Mouse (Mus musculus) thymus, adult 18-20 months (tissue): ENCODE data around the gene Maml3.

ENCODE experiments used
- DNase-seq, 2 experiments: peaks; one replicate each; pipeline ENCODE4 v3.0.0; 2022; ENCODE audit warnings: mixed read lengths in 2 of 2

Gene Maml3

GRCm38 (mm10) chr3:51648037-51648664, 456.7 kb downstream of the Maml3 start:
- DNase-seq: peak; percentile 51 to 62

- DNase-seq: no peak
Measured at GRCm38 (mm10) chr3:51647356-51647755, 457.5 kb downstream of the Maml3 start.

GRCm38 (mm10) chr3:51646301-51646700, 458.6 kb downstream of the Maml3 start:
- no peak for DNase-seq

GRCm38 (mm10) chr3:51645484-51645883, 459.4 kb downstream of the Maml3 start:
- no peak for DNase-seq

GRCm38 (mm10) chr3:51638260-51638659, 466.6 kb downstream of the Maml3 start:
- DNase-seq: no peak

GRCm38 (mm10) chr3:51637326-51637725, 467.6 kb downstream of the Maml3 start:
- DNase-seq: no peak

- peak in 1 of 2 experiments; percentile 29 for DNase-seq
Measured at GRCm38 (mm10) chr3:51636700-51637099, 468.2 kb downstream of the Maml3 start.

GRCm38 (mm10) chr3:51635960-51636359, 468.9 kb downstream of the Maml3 start:
- no peak for DNase-seq
